Mouse (Mus musculus): ENCODE results near the gene Ptdss2.

The Ptdss2 gene

GRCm38 (mm10) chr7:141122689-141123516 lies 721 bp downstream of the Ptdss2 start:
- DNase-seq (ENCODE audit: low spot score in 2 of 2), result peak; percentile 81 to 86

GRCm38 (mm10) chr7:141123517-141123856 lies 1.3 kb downstream of the Ptdss2 start:
- no peak for DNase-seq (ENCODE audit: low spot score in 2 of 2)

GRCm38 (mm10) chr7:141131024-141131820 lies 9.0 kb downstream of the Ptdss2 start:
- DNase-seq (ENCODE audit: low spot score in 2 of 2), result peak; percentile 89 to 91

- DNase-seq (ENCODE audit: low spot score in 2 of 2), result no peak
These were observed 9.9 kb downstream of the Ptdss2 start for GRCm38 (mm10) chr7:141131904-141132755.

- no peak for DNase-seq (ENCODE audit: low spot score in 2 of 2)
These were observed 19.1 kb downstream of the Ptdss2 start for GRCm38 (mm10) chr7:141141326-141141725.

- no peak for DNase-seq (ENCODE audit: low spot score in 2 of 2)
These were observed 20.9 kb downstream of the Ptdss2 start for GRCm38 (mm10) chr7:141143112-141143511.

- no peak for DNase-seq (ENCODE audit: low spot score in 2 of 2)
These were observed 21.7 kb downstream of the Ptdss2 start for GRCm38 (mm10) chr7:141143861-141144260.

- DNase-seq (ENCODE audit: low spot score in 2 of 2), result no peak
These were observed 22.5 kb downstream of the Ptdss2 start for GRCm38 (mm10) chr7:141144650-141145049.

- DNase-seq (ENCODE audit: low spot score in 2 of 2), result no peak
These were observed 23.2 kb downstream of the Ptdss2 start for GRCm38 (mm10) chr7:141145403-141145802.

GRCm38 (mm10) chr7:141146043-141146595 lies 23.9 kb downstream of the Ptdss2 start:
- no peak for DNase-seq (ENCODE audit: low spot score in 2 of 2)

GRCm38 (mm10) chr7:141147044-141147443 lies 24.9 kb downstream of the Ptdss2 start:
- no peak for DNase-seq (ENCODE audit: low spot score in 2 of 2)

- no peak for DNase-seq (ENCODE audit: low spot score in 2 of 2)
These were observed 26.5 kb downstream of the Ptdss2 start for GRCm38 (mm10) chr7:141148639-141149038.

- DNase-seq (ENCODE audit: low spot score in 2 of 2), result no peak
These were observed 33.2 kb downstream of the Ptdss2 start for GRCm38 (mm10) chr7:141155362-141155761.

GRCm38 (mm10) chr7:141164397-141164796 lies 42.2 kb downstream of the Ptdss2 start:
- DNase-seq (ENCODE audit: low spot score in 2 of 2), result no peak

GRCm38 (mm10) chr7:141164850-141165249 lies 42.7 kb downstream of the Ptdss2 start:
- no peak for DNase-seq (ENCODE audit: low spot score in 2 of 2)

GRCm38 (mm10) chr7:141167901-141168517 lies 45.8 kb downstream of the Ptdss2 start:
- DNase-seq (ENCODE audit: low spot score in 2 of 2), result no peak

- peak; percentile 55 to 71 for DNase-seq (ENCODE audit: low spot score in 2 of 2)
These were observed 46.4 kb downstream of the Ptdss2 start for GRCm38 (mm10) chr7:141168518-141168953.

GRCm38 (mm10) chr7:141169300-141169699 lies 47.1 kb downstream of the Ptdss2 start:
- no peak for DNase-seq (ENCODE audit: low spot score in 2 of 2)

GRCm38 (mm10) chr7:141169866-141170265 lies 47.7 kb downstream of the Ptdss2 start:
- no peak for DNase-seq (ENCODE audit: low spot score in 2 of 2)

GRCm38 (mm10) chr7:141172116-141173006 lies 50.2 kb downstream of the Ptdss2 start, which contains the start of gene Rnh1:
Rnh1 (minus strand) TSS chr7:141172857.
- peak; percentile 91 for DNase-seq (ENCODE audit: low spot score in 2 of 2)
